Mouse (Mus musculus): ENCODE data around the gene Pygb.

The Pygb gene

GRCm38 (mm10) chr2:150841109-150841508 lies 54.6 kb downstream of the Pygb start:
- DNase-seq (ENCODE audit: low spot score in 2 of 2) = no peak

GRCm38 (mm10) chr2:150842049-150842461 lies 55.5 kb downstream of the Pygb start:
- no peak for DNase-seq (ENCODE audit: low spot score in 2 of 2)

- peak; percentile 50 to 70 for DNase-seq (ENCODE audit: low spot score in 2 of 2)
These were observed 58.3 kb downstream of the Pygb start for GRCm38 (mm10) chr2:150844798-150845197.

- no peak for DNase-seq (ENCODE audit: low spot score in 2 of 2)
These were observed 61.0 kb downstream of the Pygb start for GRCm38 (mm10) chr2:150847436-150847995.

GRCm38 (mm10) chr2:150851251-150851650 lies 64.7 kb downstream of the Pygb start:
- DNase-seq (ENCODE audit: low spot score in 2 of 2) = no peak

GRCm38 (mm10) chr2:150855186-150855585 lies 68.7 kb downstream of the Pygb start:
- no peak for DNase-seq (ENCODE audit: low spot score in 2 of 2)

- no peak for DNase-seq (ENCODE audit: low spot score in 2 of 2)
These were observed 72.4 kb downstream of the Pygb start for GRCm38 (mm10) chr2:150858724-150859487.

GRCm38 (mm10) chr2:150859709-150860470 lies 73.4 kb downstream of the Pygb start:
- DNase-seq (ENCODE audit: low spot score in 2 of 2) = no peak

GRCm38 (mm10) chr2:150861128-150861527 lies 74.6 kb downstream of the Pygb start:
- no peak for DNase-seq (ENCODE audit: low spot score in 2 of 2)

GRCm38 (mm10) chr2:150867021-150867420 lies 80.5 kb downstream of the Pygb start:
- no peak for DNase-seq (ENCODE audit: low spot score in 2 of 2)

GRCm38 (mm10) chr2:150869446-150869845 lies 82.9 kb downstream of the Pygb start:
- DNase-seq (ENCODE audit: low spot score in 2 of 2) = no peak

- DNase-seq (ENCODE audit: low spot score in 2 of 2) = no peak
These were observed 88.0 kb downstream of the Pygb start for GRCm38 (mm10) chr2:150874508-150874907.

- no peak for DNase-seq (ENCODE audit: low spot score in 2 of 2)
These were observed 88.7 kb downstream of the Pygb start for GRCm38 (mm10) chr2:150875226-150875625.

- DNase-seq (ENCODE audit: low spot score in 2 of 2) = no peak
These were observed 91.0 kb downstream of the Pygb start for GRCm38 (mm10) chr2:150877561-150877960.

All from right cerebral cortex, postnatal 36 days (tissue).